Mouse (Mus musculus) granulocyte monocyte progenitor cell, adult 5-6 weeks (primary cell): ENCODE results near the gene Ildr2. TPM values are rescaled to one million over a fixed set of nuclear protein-coding genes. Genes with fewer than 3 reads are reported as not detected.

ENCODE experiments used
- ATAC-seq: replicated peaks from 2 replicates; pipeline ENCODE4 v1.8.0; 2016; ENCODE audit warnings: mild to moderate bottlenecking, moderate TSS enrichment, inconsistent platforms; ENCODE audit not compliant: poor library complexity, severe bottlenecking
- total RNA-seq, 2 experiments: library from RNA; stranded (forward) in 1 of 2; stranded (reverse) in 1 of 2; fragments of 200-712, 200-1000 nt in 1 of 2; fragments of >200 nt in 1 of 2; fragmentation: Nextera tagmentation in 1 of 2; gene quantifications; 2 replicates each; pipeline ENCODE4 v1.2.3; 2014 to 2017

Gene Ildr2
- total RNA-seq, 2 experiments from 2014 or later: not detected

- no peak for ATAC-seq
Observed at GRCm38 (mm10) chr1:166326421-166326820, 72.5 kb downstream of the Ildr2 start.

GRCm38 (mm10) chr1:166330752-166331151 lies 76.8 kb downstream of the Ildr2 start:
- no peak for ATAC-seq

- ATAC-seq: peak; percentile 96
Observed at GRCm38 (mm10) chr1:166339110-166339509, 85.2 kb downstream of the Ildr2 start.

- no peak for ATAC-seq
Observed at GRCm38 (mm10) chr1:166342060-166342459, 88.1 kb downstream of the Ildr2 start.

GRCm38 (mm10) chr1:166342539-166342938 lies 88.6 kb downstream of the Ildr2 start:
- peak; percentile 47 for ATAC-seq

GRCm38 (mm10) chr1:166343586-166343985 lies 89.6 kb downstream of the Ildr2 start:
- no peak for ATAC-seq

- ATAC-seq: no peak
Observed at GRCm38 (mm10) chr1:166344300-166345077, 90.5 kb downstream of the Ildr2 start.

- ATAC-seq: peak; percentile 87
Observed at GRCm38 (mm10) chr1:166345602-166346001, 91.7 kb downstream of the Ildr2 start.

- no peak for ATAC-seq
Observed at GRCm38 (mm10) chr1:166346906-166347305, 93.0 kb downstream of the Ildr2 start.

- no peak for ATAC-seq
Observed at GRCm38 (mm10) chr1:166349341-166349740, 95.4 kb downstream of the Ildr2 start.

GRCm38 (mm10) chr1:166349751-166350150 lies 95.8 kb downstream of the Ildr2 start:
- no peak for ATAC-seq

- ATAC-seq: peak; percentile 99
Observed at GRCm38 (mm10) chr1:166360157-166360855, 106.4 kb downstream of the Ildr2 start.

- ATAC-seq: no peak
Observed at GRCm38 (mm10) chr1:166360896-166361295, 107.0 kb downstream of the Ildr2 start.

- no peak for ATAC-seq
Observed at GRCm38 (mm10) chr1:166361842-166362241, 107.9 kb downstream of the Ildr2 start.

- ATAC-seq: no peak
Observed at GRCm38 (mm10) chr1:166362659-166363058, 108.7 kb downstream of the Ildr2 start.

- ATAC-seq: no peak
Observed at GRCm38 (mm10) chr1:166363122-166363521, 109.2 kb downstream of the Ildr2 start.

Other genes starting within 250 kb of the Ildr2 start
- gene Dusp27, start 126.2 kb upstream of the Ildr2 start, total RNA-seq (2014; fragmentation: Nextera tagmentation): not detected in 2 replicates
- gene Dusp27, start 126.2 kb upstream of the Ildr2 start, total RNA-seq (2017): not detected in 2 replicates
- not detected in 2 replicates for gene Gpa33, start 123.9 kb upstream of the Ildr2 start, total RNA-seq (2014; fragmentation: Nextera tagmentation)
- gene Gpa33, start 123.9 kb upstream of the Ildr2 start, total RNA-seq (2017): not detected in 2 replicates
- gene Mael, start 15.4 kb upstream of the Ildr2 start, total RNA-seq (2014; fragmentation: Nextera tagmentation): not detected in 2 replicates
- gene Mael, start 15.4 kb upstream of the Ildr2 start, total RNA-seq (2017): not detected in 2 replicates
- 36.2 and 43.9 TPM in 2 replicates for gene Tada1, start 125.0 kb downstream of the Ildr2 start, total RNA-seq (2014; fragmentation: Nextera tagmentation)
- 45.4 and 45.9 TPM in 2 replicates for gene Tada1, start 125.0 kb downstream of the Ildr2 start, total RNA-seq (2017)
- 9.8 and 12.6 TPM in 2 replicates for gene Pogk, start 155.7 kb downstream of the Ildr2 start, total RNA-seq (2014; fragmentation: Nextera tagmentation)
- 7.5 and 9.2 TPM in 2 replicates for gene Pogk, start 155.7 kb downstream of the Ildr2 start, total RNA-seq (2017)
- not detected in 2 replicates for gene Gm4846, start 243.4 kb downstream of the Ildr2 start, total RNA-seq (2014; fragmentation: Nextera tagmentation)
- gene Gm4846, start 243.4 kb downstream of the Ildr2 start, total RNA-seq (2017): not detected in 2 replicates